Mouse (Mus musculus): ENCODE measurements around the gene Hmg20a. TPM values are rescaled to one million over a fixed set of nuclear protein-coding genes. Genes with fewer than 3 reads are reported as not detected.
A peak's percentile ranks its signal among the peaks of the same experiment; 100 is the strongest.

The Hmg20a gene
- polyA plus RNA-seq, 1 experiment from 2014 or later: 57.2 TPM

DNA sequence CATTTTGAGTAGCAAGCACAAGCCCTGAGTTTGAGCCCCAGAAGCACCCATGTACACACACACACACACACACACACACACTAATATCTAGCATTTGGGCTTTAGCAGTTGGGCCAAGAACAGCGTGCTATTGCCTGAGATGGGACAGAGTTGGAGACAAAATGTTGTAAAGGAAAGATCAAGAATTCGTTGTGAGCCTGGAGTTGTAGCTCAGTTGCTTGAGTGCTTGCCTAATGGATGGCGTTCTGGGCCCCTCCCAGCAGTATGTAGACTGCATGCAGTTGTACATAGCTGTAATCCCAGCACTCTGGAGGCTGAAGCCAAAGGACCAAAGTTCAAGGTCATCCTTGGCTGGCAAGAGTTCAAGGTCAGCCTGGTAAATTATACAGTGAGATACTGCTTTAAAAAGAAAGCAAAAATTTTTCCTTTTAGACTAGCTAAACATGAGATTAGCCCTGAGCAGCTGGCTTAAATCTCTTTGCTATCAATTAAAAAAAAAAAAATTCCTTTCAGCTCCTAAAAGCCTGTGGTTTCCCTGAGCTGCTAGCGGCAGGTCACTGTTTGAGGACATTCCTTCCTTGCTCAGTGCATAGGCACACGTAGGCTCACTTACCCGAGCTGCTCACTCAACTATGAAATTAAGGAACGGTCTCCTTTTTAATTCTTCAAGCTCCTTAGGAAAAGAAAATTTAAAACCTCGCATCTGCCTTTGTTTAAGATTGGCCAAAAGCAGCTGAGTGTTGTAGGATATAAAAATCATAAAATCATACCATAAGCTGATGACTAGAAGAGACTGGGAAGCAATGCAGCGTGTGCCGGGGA lies 83.5 kb downstream of the Hmg20a start:
- WGBS: 32% methylated on average over 10 of the region's 10 CpGs
- peak overlapping the region; percentile 25; the same call in 1 of the 2 replicates for H3K4me2 ChIP-seq
- peaks cover 79% of the 10 kb centered on the region for H3K4me1 ChIP-seq
- no peaks in the 10 kb centered on the region for H3K27me3 ChIP-seq
- peak overlapping the region; percentile 99 for H3K27ac ChIP-seq
- H3K4me3 ChIP-seq: no peak overlapping the region
- no peaks in the 10 kb centered on the region for H3K36me3 ChIP-seq
- ATAC-seq (ENCODE audit: insufficient number of reproducible peaks, low FRiP score, low TSS enrichment, low read depth): no peak
- H3K9me3 ChIP-seq: no peaks in the 10 kb centered on the region
- H3K9ac ChIP-seq: no peak overlapping the region

GRCm38 (mm10) chr9:56502543-56502971 lies 84.1 kb downstream of the Hmg20a start:
- no peak for ATAC-seq (ENCODE audit: insufficient number of reproducible peaks, low FRiP score, low TSS enrichment, low read depth)
- 28% methylated on average over 8 of the region's 8 CpGs for WGBS
- Histone ChIP-seq H3K9ac (no peak overlapping the region), H3K4me3 (no peak overlapping the region), H3K4me1 (peaks cover 79% of the 10 kb centered on the region), H3K4me2 (peak overlapping the region; percentile 25; the same call in 1 of the 2 replicates), H3K36me3 (no peaks in the 10 kb centered on the region), H3K9me3 (no peaks in the 10 kb centered on the region), H3K27ac (peak overlapping the region; percentile 99), H3K27me3 (no peaks in the 10 kb centered on the region)

DNA sequence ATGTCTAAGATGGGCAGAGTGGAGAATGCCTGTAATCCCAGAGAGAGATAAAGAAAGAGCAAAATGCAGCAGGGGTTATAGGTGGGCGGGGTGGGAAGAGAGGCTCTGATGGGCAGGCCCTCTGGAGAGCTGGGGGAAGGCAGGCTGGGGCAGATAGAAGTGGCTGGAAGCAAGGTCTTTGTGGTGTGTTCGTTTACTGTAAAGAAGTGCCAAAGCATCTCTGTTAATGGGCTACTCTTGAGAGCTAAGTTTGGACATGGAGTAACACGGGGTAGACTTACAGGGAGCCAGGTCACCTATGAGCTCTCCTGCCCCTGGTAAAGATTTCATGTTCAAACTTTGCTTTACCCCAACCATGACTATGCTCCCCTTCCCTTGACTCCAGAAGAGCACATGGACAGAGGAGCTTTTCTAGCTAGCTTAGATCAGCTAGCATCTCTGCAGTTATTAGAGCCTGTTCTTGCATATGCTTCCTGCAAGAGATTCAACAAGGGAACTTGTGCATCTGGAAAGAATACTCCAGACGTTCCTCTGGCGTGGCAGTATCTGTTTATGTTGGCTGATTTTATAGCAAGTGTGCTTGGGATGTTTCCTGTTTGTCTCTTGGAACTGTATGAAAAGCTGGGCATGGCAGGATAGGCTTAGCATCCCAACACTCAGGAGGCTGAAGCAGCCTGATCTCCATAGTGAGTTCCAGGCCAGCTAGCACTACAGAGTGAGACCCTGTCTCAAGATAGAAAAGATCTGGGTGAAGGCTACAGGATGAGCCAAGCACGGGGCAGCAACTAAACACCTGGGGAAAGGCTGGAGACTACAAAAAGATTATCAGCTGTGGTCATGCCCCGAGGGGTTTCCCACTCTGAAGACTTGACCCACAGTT lies 85.5 kb downstream of the Hmg20a start:
- H3K4me2 ChIP-seq: no peak overlapping the region
- H3K4me3 ChIP-seq: no peak overlapping the region
- peak overlapping the region; percentile 99 for H3K27ac ChIP-seq
- H3K9ac ChIP-seq: no peak overlapping the region
- no peaks in the 10 kb centered on the region for H3K36me3 ChIP-seq
- no peaks in the 10 kb centered on the region for H3K9me3 ChIP-seq
- H3K4me1 ChIP-seq: peaks cover 70% of the 10 kb centered on the region
- ATAC-seq (ENCODE audit: insufficient number of reproducible peaks, low FRiP score, low TSS enrichment, low read depth): no peak
- no peaks in the 10 kb centered on the region for H3K27me3 ChIP-seq
- WGBS: 51% methylated on average over 7 of the region's 7 CpGs

GRCm38 (mm10) chr9:56504511-56504910 lies 86.1 kb downstream of the Hmg20a start:
- Histone ChIP-seq H3K4me3 (no peak overlapping the region), H3K4me2 (no peak overlapping the region), H3K9me3 (no peaks in the 10 kb centered on the region), H3K27me3 (no peaks in the 10 kb centered on the region), H3K36me3 (no peaks in the 10 kb centered on the region), H3K4me1 (peaks cover 68% of the 10 kb centered on the region), H3K9ac (no peak overlapping the region), H3K27ac (peak overlapping the region; percentile 99; the same call in 1 of the 2 replicates)
- 30% methylated on average over 5 of the region's 5 CpGs for WGBS
- ATAC-seq (ENCODE audit: insufficient number of reproducible peaks, low FRiP score, low TSS enrichment, low read depth): no peak

DNA sequence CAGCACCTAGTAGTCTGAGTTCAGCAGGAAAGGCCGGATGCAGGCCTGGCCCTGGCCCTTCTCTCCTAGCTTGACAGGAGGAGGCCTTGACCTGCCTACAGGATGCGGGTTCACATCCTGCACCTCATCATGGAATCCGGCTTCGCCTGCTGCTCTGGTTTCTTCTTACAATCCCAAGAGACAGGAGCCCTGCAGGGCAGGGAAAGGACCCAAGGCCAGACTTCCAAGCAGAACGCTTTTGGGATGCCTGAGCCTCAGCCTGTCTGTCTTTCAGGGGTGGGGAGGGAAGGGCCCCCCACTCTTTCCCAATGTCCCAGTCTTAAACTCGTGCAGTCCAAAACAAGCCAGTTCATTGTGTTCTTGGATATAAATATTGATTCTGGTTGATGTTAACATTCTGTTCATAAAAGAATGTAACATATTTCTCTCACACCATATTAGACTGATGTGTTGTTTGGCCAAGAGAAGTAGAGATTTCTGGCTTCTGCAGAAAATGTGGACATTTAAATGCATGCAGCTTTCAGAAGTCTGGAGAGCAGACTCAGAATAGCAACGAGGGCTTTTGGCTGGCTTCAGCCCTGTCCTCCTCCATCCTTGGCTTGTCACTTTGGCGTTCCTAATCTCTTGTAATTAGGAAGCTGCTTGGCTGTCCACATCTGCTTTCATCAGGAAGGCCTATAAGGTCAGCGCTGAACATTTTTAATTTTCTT lies 86.8 kb downstream of the Hmg20a start:
- Histone ChIP-seq H3K4me3 (peak overlapping the region; percentile 42; the same call in 1 of the 2 replicates), H3K27ac (peak overlapping the region; percentile 99), H3K9me3 (no peaks in the 10 kb centered on the region), H3K36me3 (no peaks in the 10 kb centered on the region), H3K9ac (no peak overlapping the region), H3K4me2 (peak overlapping the region; percentile 79), H3K4me1 (peaks cover 68% of the 10 kb centered on the region), H3K27me3 (no peaks in the 10 kb centered on the region)
- ATAC-seq (ENCODE audit: insufficient number of reproducible peaks, low FRiP score, low TSS enrichment, low read depth): no peak
- 34% methylated on average over 9 of the region's 9 CpGs for WGBS

DNA sequence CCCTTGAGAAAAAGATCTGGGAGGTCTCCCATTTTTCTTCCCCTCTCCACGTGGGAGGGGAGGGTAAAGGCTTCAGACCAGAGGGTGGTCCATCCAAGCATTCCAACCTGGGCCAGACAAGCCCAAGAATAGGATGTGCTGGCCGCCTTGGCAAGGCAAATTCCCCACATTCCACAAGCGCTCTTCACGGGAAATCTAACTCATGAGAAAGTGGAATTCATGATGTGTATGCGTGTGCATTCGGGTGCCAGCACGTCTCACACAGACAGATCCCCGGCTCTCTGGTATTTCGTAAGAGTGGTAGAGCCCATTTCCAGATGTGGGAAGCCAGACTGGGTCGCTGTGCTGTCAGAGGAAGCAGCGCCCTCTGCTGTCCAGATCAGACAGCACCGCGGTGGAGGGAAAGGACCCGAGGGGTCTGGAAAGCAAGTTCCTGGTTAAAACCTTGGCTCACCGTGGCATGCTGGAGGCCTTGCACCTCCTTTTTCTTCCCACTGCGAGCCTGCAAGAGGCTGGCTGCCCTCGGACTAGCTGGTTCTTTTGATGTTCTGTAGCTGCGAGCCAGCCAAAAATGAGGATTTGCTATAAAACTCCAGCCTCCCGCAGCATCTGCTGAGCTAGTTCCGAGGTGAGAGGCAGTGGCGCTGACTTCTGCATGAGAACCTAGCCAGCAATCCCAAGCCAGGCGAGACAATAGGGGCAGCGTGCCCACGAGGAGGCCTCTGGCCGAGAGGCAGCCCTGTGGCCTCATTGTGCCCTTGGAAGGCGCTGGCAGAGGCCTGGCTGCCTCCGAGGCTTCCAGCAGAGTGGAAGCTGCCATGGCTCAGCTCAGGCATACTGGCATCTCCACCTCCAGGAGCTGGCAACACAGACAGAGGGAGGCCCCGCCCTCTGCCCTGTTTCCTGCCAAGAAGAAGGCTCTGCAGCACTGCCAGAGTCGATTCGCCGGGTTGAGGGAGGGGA lies 87.7 kb downstream of the Hmg20a start:
- H3K27ac ChIP-seq: peak overlapping the region; percentile 99
- no peaks in the 10 kb centered on the region for H3K36me3 ChIP-seq
- H3K4me2 ChIP-seq: peak overlapping the region; percentile 79
- under 1% methylated on average over 31 of the region's 31 CpGs for WGBS
- no peaks in the 10 kb centered on the region for H3K9me3 ChIP-seq
- H3K4me1 ChIP-seq: peaks cover 65% of the 10 kb centered on the region
- H3K9ac ChIP-seq: peak overlapping the region; percentile 26; the same call in 1 of the 2 replicates
- peak overlapping the region; percentile 42 for H3K4me3 ChIP-seq
- ATAC-seq (ENCODE audit: insufficient number of reproducible peaks, low FRiP score, low TSS enrichment, low read depth): peak; percentile 75
- H3K27me3 ChIP-seq: no peaks in the 10 kb centered on the region

GRCm38 (mm10) chr9:56506931-56507681 lies 88.7 kb downstream of the Hmg20a start:
- 2% methylated on average over 25 of the region's 25 CpGs for WGBS
- H3K4me3 ChIP-seq: peak overlapping the region; percentile 42
- H3K27ac ChIP-seq: peak overlapping the region; percentile 99
- no peak for ATAC-seq (ENCODE audit: insufficient number of reproducible peaks, low FRiP score, low TSS enrichment, low read depth)
- no peaks in the 10 kb centered on the region for H3K27me3 ChIP-seq
- H3K4me2 ChIP-seq: peak overlapping the region; percentile 79
- no peaks in the 10 kb centered on the region for H3K9me3 ChIP-seq
- H3K9ac ChIP-seq: 0 out of 2 replicates have a peak overlapping the region, but pooled peaks have one; percentile 26
- H3K36me3 ChIP-seq: no peaks in the 10 kb centered on the region
- peaks cover 55% of the 10 kb centered on the region for H3K4me1 ChIP-seq

DNA sequence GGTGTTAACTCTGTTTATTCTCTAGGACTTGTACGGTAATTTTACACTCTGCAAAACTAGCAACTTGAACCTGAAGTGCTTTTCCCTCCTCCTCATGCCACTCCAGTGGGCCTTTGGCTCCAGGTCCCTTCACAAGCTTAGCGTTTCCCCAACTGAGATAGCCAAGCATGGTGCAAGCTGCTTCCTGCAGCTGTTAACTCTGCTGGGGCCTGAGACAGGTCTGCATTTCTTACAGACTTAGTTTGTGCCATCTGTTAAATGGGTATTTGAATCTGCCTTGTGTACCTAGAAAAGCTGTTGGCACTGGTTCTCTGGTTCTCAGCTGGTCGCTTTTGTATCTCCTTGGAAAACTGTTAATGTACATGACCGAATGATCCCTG lies 89.3 kb downstream of the Hmg20a start:
- H3K9ac ChIP-seq: 0 out of 2 replicates have a peak overlapping the region, but pooled peaks have one; percentile 26
- H3K27me3 ChIP-seq: no peaks in the 10 kb centered on the region
- ATAC-seq (ENCODE audit: insufficient number of reproducible peaks, low FRiP score, low TSS enrichment, low read depth): no peak
- H3K27ac ChIP-seq: peak overlapping the region; percentile 99
- 53% methylated on average over 4 of the region's 4 CpGs for WGBS
- peaks cover 49% of the 10 kb centered on the region for H3K4me1 ChIP-seq
- no peaks in the 10 kb centered on the region for H3K9me3 ChIP-seq
- H3K4me2 ChIP-seq: peak overlapping the region; percentile 79
- H3K36me3 ChIP-seq: no peaks in the 10 kb centered on the region
- H3K4me3 ChIP-seq: peak overlapping the region; percentile 42

DNA sequence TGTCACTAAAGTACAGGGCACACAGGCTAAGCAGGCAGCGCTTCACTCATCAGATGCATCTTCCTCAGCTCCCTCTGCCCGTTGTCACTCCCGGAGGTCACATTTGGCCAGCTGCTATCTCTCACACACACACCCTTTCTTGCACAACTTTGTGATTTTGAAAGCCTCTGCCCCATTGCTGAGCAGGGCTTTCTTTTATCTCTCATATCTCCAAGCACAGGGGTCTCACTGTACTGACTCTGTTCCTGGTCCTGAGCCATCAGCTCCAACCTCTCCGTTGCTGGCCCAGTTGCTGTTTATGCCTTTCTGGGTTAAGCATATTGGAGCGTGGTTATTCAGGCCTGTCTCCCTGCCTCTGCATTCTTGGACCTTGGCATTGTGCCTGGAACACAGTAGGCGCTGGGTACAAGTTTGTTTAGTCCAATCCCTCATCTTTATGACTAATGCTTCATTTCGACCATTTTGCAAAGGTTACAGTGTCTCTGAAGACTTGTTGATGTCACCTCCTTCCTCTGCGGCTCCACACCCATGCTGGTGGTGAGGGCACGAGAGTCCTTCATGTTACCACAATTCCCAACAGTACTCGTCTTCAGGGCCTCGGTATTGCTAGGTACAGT lies 90.5 kb downstream of the Hmg20a start:
- H3K4me1 ChIP-seq: peaks cover 37% of the 10 kb centered on the region
- ATAC-seq (ENCODE audit: insufficient number of reproducible peaks, low FRiP score, low TSS enrichment, low read depth): no peak
- no peaks in the 10 kb centered on the region for H3K36me3 ChIP-seq
- H3K27me3 ChIP-seq: no peaks in the 10 kb centered on the region
- no peaks in the 10 kb centered on the region for H3K9me3 ChIP-seq
- H3K4me2 ChIP-seq: no peak overlapping the region
- H3K27ac ChIP-seq: 0 out of 2 replicates have a peak overlapping the region, but pooled peaks have one; percentile 27
- no peak overlapping the region for H3K4me3 ChIP-seq
- 68% methylated on average over 11 of the region's 11 CpGs for WGBS
- H3K9ac ChIP-seq: no peak overlapping the region

GRCm38 (mm10) chr9:56510281-56510680 lies 91.9 kb downstream of the Hmg20a start:
- no peak overlapping the region for H3K27ac ChIP-seq
- H3K27me3 ChIP-seq: no peaks in the 10 kb centered on the region
- no peak overlapping the region for H3K4me2 ChIP-seq
- H3K4me1 ChIP-seq: peaks cover 23% of the 10 kb centered on the region
- ATAC-seq (ENCODE audit: insufficient number of reproducible peaks, low FRiP score, low TSS enrichment, low read depth): no peak
- 87% methylated on average over 2 of the region's 2 CpGs for WGBS
- no peaks in the 10 kb centered on the region for H3K36me3 ChIP-seq
- no peaks in the 10 kb centered on the region for H3K9me3 ChIP-seq
- no peak overlapping the region for H3K9ac ChIP-seq
- H3K4me3 ChIP-seq: no peak overlapping the region

Data from limb, embryonic 15.5 days (tissue).